Mouse (Mus musculus) lung, postnatal 10 days (tissue): ENCODE data around the gene Gde1.
A peak's percentile ranks its signal among the peaks of the same experiment; 100 is the strongest.

Experiments used
- DNase-seq: peaks from one replicate; pipeline ENCODE4 v3.0.0; 2021

The Gde1 gene

DNA sequence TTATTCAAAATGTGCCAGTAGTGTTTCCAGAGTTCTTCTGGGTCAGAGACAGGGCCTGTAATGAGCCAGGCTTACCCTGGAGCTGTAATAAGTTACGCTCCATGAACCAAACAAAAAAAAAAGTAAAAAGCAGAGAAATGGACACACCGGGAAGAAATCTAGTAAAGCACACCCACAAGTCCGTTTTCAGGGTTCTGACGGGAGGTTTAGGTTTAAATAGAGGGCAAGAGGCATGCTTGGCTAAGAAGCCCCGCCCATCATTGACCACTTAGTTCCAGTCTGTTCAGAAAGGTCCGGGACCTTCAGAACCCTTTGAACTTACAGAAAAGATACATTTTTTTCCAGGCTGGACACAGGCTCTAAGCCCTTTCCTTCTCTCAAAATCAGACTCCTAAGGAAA lies 473 bp upstream of the Gde1 start:
- no peak for DNase-seq

DNA sequence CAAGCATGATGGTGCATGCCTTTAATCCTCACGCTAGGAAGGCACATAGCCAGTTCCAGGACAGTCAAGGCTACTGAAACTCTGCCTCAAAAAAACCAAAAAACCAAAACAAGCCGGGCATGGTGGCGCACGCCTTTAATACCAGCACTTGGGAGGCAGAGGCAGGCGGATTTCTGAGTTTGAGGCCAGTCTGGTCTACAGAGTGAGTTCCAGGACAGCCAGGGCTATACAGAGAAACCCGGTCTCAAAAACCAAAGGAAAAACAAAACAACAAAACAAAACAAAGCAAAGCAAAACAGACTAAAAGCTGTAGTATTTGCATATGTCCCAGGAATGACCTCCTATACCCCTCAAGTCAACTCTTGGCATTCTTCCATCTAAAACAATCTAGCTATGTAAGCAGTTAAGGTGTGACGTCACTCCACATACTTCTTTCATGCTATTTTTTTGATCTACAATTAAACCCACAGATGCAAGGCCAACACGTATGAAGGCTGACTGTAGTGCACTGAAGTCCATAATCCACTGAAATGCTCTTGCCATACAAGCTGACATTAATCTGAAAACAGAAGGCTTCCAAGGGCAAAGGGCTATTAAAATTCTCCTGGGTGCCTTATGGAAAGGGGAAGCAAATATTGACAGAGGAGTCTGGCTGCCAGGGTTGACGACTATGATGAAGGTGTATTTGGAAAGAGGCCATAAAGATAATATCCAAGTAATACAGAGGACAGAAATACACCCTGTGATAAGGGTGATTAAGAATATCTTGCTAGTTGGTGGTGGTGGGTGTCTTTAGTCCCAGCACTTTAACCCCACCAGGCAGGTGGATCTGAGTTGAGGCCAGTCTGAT lies 1.4 kb downstream of the Gde1 start:
- DNase-seq: no peak

DNA sequence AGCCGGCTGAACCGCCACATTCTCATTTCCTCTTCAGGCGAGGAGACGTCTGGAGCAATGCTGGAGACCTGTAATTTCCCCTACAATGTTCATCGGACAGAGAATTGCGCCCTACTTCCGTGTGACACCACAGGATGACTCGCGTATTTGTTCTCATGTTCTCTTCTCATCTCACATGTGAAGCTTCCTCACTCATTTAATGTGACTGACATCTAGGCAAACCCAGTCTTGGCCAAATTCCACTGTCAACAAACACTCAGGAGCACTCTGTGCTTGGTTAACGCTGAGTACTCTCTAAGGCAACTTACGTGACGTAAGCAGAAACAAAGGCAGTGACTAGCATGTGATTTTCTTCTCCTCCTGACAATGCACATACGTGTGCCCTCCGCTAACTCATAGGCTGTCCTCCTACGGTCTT lies 2.4 kb downstream of the Gde1 start:
- DNase-seq: peak; percentile 69

GRCm38 (mm10) chr7:118698882-118699281 lies 6.7 kb downstream of the Gde1 start:
- no peak for DNase-seq

GRCm38 (mm10) chr7:118697168-118697567 lies 8.4 kb downstream of the Gde1 start:
- no peak for DNase-seq

DNA sequence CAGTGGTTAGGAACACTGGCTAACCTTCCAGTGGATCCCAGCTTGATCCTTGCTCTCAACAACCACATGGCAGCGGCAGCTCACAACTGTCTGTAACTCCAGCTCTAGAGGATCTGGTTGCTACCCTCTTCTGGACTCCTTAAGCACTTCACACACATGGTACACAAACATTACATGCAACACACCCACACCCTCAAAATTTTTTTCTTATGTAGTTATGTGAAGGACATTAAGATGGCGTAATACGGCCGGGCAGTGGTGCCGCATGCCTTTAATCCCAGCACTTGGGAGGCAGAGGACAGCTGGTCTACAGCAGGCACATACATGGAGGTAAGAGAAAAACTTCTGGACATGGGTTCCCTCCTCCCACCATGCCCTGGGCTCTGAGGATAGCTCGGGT lies 9.4 kb downstream of the Gde1 start:
- DNase-seq: peak; percentile 32

GRCm38 (mm10) chr7:118691287-118691686 lies 14.3 kb downstream of the Gde1 start:
- DNase-seq: no peak

- DNase-seq: no peak
Measured at GRCm38 (mm10) chr7:118689088-118689487, 16.5 kb downstream of the Gde1 start.

DNA sequence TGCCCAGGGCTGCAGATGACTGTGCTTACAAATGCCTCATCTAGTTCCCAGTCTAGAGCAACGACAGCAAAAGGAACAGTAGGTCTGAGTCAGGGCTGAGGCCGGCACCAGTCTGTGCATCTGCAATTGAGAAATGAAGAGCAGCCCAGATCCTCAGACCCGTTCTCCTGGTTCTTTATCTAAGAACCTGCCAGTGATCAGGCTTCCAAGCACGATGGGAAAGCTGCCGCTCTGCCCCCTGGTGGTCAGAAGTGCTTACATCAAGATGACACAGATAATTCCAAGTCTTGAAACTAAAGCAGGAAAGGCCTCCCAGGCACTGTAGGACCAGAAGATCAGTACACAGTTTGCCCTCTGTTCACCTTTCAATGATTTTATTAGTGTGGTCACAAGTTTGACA lies 17.4 kb downstream of the Gde1 start:
- DNase-seq: peak; percentile 80

GRCm38 (mm10) chr7:118676826-118677225 lies 28.8 kb downstream of the Gde1 start:
- DNase-seq: no peak

DNA sequence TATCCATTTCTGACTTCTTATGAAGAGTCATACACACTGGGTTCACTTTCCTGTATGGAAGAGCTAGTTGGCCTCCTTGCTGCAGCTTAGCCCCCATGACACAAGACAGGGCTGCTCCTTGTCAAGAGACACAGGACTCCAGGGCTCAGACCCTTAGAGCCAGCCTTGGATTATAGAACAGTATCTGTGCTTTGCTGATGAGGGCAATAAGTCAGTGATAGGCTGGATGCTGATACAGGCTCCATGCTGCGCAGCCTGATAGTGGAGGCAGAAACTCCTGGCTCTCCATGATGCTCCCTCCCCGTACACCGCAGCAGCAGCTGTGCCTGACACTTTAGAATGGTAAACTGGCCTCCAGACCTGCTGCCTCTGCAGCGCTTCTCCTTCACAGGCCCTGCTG lies 35.4 kb downstream of the Gde1 start:
- DNase-seq: no peak

- no peak for DNase-seq
Measured at GRCm38 (mm10) chr7:118667773-118668172, 37.8 kb downstream of the Gde1 start.

- DNase-seq: no peak
Measured at GRCm38 (mm10) chr7:118656730-118657129, 48.8 kb downstream of the Gde1 start.

GRCm38 (mm10) chr7:118652572-118653295 lies 52.8 kb downstream of the Gde1 start:
- no peak for DNase-seq

DNA sequence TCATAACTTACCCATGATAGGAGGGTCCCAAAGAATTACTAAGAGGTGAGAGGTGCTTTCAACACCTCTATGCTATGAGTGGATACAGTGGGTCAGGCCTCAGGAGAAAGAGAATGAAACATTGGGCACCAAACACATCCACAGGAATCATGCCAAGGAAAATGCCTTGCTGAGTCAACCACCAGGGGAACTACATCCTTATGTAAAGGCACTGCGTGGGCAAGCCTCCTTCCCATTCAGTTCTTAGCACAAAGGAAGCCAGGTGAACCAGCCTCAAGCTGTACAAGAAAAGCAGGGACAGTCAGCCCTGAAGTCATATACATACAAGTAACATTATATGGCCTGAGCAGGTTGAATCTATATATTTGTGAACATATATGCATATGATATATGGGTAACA lies 54.7 kb downstream of the Gde1 start:
- no peak for DNase-seq

DNA sequence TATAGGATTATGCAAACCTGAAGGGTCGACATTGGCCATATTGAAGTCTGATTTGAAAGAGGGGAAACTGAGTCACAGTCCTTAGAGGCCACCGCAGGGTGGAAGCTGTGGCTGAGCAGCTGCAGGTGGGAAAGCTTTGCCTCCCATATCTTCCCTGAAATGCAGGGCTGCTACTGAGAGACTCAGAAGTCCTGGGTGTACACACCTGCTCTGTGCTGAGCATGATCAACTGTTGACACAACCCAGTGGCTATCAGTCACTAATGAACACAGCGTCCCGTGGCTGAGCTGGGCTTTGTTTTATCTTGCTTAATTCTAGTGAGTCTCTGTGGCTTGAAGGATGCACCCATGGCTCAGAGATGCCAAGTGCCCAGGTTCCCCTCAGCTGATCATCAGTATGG lies 55.5 kb downstream of the Gde1 start:
- no peak for DNase-seq

DNA sequence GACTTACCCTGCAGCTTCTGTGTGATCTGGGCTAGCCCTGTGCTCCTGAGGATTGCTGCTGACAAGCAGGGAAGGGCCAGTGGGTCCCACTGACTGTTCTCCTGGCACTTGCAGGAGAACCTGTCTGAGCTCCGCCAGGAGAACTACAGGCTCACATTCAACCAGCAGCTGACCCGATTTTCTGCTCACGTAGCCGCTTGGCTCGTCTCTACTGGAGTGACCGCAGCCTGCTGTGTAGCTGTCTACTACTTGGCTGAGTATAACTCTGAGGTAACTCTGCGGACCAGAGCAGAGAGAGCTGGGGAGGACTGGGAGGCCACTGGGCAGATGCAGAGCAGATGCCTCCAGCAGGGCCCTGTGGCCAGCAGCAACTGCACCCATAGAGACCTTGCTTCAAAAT lies 56.2 kb downstream of the Gde1 start:
- no peak for DNase-seq

DNA sequence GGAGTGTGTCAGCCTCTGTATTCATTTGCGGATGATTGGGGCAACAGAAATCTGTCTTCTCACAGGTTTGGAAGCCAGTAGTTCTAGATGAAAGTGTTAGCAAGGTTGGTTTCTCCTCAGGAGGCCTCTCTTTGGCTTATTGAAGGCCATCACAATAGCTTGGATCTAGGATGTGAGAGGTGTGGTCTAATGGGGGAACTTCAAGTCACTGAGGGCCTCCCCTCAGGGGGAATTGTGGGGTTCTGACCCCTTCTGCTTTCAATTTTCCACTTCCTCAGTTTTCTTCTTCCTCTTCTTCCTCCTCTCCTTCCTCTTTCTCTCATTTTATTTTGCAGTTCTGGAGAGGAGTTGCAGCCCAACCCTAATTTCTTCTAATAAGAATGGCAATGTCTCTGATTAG lies 59.3 kb downstream of the Gde1 start:
- DNase-seq: no peak
